Mouse (Mus musculus) macrophage (primary cell): ENCODE measurements around the gene Dmbx1. TPM values are rescaled to one million over a fixed set of nuclear protein-coding genes. Genes with fewer than 3 reads are reported as not detected.

Experiments used
- H3K27ac ChIP-seq: fragments of 350-480 bp; formaldehyde crosslinking; 2 replicates; pipeline ENCODE4 v1.9.0; 2021
- H3K36me3 ChIP-seq: fragments of 350-480 bp; formaldehyde crosslinking; 2 replicates; pipeline ENCODE4 v1.9.0; 2021; ENCODE audit errors: inconsistent target
- H3K4me3 ChIP-seq: fragments of 350-480 bp; formaldehyde crosslinking; 2 replicates; pipeline ENCODE4 v1.9.0; 2021; ENCODE audit errors: inconsistent target
- H3K79me2 ChIP-seq: fragments of 350-480 bp; formaldehyde crosslinking; 2 replicates; pipeline ENCODE4 v1.9.0; 2021; ENCODE audit errors: inconsistent target
- WGBS: methylation state at CpG from one replicate; pipeline ENCODE4 v1.1.7; 2026; ENCODE audit warnings: inconsistent platforms; ENCODE audit not compliant: missing documents; 5-methylcytosine and 5-hydroxymethylcytosine counted together
- polyA plus RNA-seq: library from polyadenylated mRNA; stranded (reverse); fragments of 250-400 nt; gene quantifications from 3 replicates; pipeline ENCODE4 v1.2.4, GENCODE M21; 2018; ENCODE audit warnings: inconsistent platforms

The Dmbx1 gene
- polyA plus RNA-seq, 1 experiment from 2014 or later, result not detected

DNA sequence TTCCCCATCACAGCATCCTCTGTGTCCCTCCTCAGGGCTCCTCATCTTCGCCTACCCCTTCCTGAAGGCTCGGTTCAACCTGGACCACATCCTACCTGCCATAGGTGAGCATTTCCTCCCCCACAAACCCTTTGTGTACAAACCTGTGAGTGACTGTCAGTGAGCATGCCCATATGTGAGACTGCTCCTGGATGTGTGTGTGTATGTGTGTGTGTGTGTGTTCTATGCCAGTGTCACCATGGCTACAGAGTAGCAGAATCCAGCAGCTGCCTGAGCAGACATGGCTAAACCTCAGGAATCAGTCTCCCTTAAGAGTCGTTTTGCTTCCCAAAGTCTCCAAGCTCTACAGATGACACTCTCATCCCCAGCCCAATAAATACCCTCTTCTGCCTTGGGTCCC is 53.9 kb downstream of the Dmbx1 start:
- WGBS, result 76% methylated on average over 3 of the region's 3 CpGs

GRCm38 (mm10) chr4:115884022-115884421 is 55.7 kb downstream of the Dmbx1 start, which contains the start of gene Kncn:
Kncn (plus strand) TSS chr4:115884400.
- Histone ChIP-seq H3K79me2 (no peaks in the 10 kb centered on the region), H3K4me3 (no peak within 1 kb of the TSS), H3K36me3 (peaks cover 6% of the 10 kb centered on the region; the same call in 1 of the 2 replicates), H3K27ac (no peak within 1 kb of the TSS)
- WGBS, result 89% methylated on average over 6 of the region's 6 CpGs

More for the DNA sequence above, 53.9 kb downstream of the Dmbx1 start:
- no peak overlapping the region for H3K27ac ChIP-seq
- no peak overlapping the region for H3K4me3 ChIP-seq
- no peaks in the 10 kb centered on the region for H3K36me3 ChIP-seq
- no peaks in the 10 kb centered on the region for H3K79me2 ChIP-seq

- Histone ChIP-seq H3K79me2 (no peaks in the 10 kb centered on the region), H3K36me3 (peaks cover 24% of the 10 kb centered on the region), H3K4me3 (no peak overlapping the region), H3K27ac (no peak overlapping the region)
- WGBS, result 63% methylated on average over 4 of the region's 4 CpGs
Observed at GRCm38 (mm10) chr4:115882195-115882594, 57.5 kb downstream of the Dmbx1 start.

GRCm38 (mm10) chr4:115881183-115881582 is 58.5 kb downstream of the Dmbx1 start:
- H3K36me3 ChIP-seq, result peaks cover 34% of the 10 kb centered on the region
- no peak overlapping the region for H3K4me3 ChIP-seq
- no peak overlapping the region for H3K27ac ChIP-seq
- 44% methylated on average over 1 of the region's 1 CpGs for WGBS
- no peaks in the 10 kb centered on the region for H3K79me2 ChIP-seq

GRCm38 (mm10) chr4:115878828-115879227 is 60.9 kb downstream of the Dmbx1 start:
- 92% methylated on average over 9 of the region's 9 CpGs for WGBS
- Histone ChIP-seq H3K4me3 (no peak overlapping the region), H3K36me3 (peaks cover 57% of the 10 kb centered on the region), H3K27ac (no peak overlapping the region), H3K79me2 (no peaks in the 10 kb centered on the region)

DNA sequence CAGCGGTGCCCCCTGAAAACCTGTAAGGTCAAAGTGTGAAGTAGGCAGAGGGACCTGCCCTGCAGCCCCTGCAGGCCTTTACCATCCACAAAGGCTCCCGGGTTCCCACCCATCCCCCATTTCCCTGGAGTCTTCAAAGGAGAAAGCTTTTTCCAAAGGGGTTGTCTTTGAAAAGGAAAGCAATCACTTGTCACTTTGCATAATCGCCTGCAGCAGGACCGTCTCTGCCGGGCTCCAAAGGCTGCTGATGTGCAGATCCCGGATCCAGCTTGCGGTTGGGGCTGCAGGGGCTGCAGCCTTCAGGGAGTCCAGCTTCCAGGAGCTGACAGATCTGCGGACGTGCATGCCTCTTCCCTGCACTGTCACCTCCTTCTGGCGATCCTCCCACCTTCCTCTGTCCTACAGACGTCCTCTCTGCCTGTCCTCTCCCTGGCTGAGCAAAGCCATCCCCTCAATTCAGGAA is 61.5 kb downstream of the Dmbx1 start:
- Histone ChIP-seq H3K36me3 (peaks cover 63% of the 10 kb centered on the region), H3K79me2 (no peaks in the 10 kb centered on the region), H3K27ac (no peak overlapping the region), H3K4me3 (no peak overlapping the region)
- WGBS, result 79% methylated on average over 11 of the region's 11 CpGs

GRCm38 (mm10) chr4:115873231-115873630 is 66.5 kb downstream of the Dmbx1 start:
- Histone ChIP-seq H3K27ac (no peak overlapping the region), H3K36me3 (peaks cover 100% of the 10 kb centered on the region), H3K4me3 (no peak overlapping the region), H3K79me2 (no peaks in the 10 kb centered on the region)
- 85% methylated on average over 1 of the region's 3 CpGs for WGBS

DNA sequence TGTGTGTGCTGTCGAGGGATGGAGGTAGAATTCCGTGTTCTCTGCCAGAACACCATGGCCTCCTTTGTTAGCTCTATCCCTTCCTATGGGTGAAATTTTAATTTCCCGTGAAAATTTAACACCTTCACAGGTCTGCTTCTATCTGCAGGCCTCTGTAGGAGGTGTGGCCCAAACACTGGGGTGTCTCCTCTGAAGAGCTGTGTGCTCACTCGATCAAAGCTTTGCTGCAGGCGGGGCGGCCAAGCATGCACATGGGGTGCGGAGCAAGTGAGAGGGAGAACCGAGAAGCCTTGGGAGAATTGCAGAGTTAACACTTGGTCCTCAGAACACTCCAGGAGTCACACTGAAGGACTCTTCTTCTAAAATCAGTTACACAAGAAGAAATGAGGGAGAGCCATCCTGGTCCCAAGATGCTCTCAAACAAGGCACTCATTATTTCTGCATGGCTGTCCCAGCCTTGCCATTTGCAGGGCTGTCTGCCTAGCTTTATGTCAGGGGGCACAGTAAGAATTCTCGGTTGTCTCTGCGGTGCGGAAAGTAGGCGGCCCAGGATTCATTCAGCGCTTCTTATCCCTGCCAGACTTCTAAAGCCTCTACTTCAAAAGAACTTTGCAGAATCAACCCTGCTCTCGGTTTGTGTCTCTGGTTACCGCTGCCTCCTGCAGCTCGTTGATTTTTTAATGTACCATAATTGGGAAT is 70.1 kb downstream of the Dmbx1 start:
- 92% methylated on average over 16 of the region's 16 CpGs for WGBS

More for the DNA sequence above, 70.1 kb downstream of the Dmbx1 start:
- Histone ChIP-seq H3K27ac (no peak overlapping the region), H3K79me2 (no peaks in the 10 kb centered on the region), H3K36me3 (peaks cover 90% of the 10 kb centered on the region), H3K4me3 (no peak overlapping the region)

Other genes starting within 250 kb of the Dmbx1 start
- 35.0 to 37.4 TPM (median 35.5 TPM) in 3 replicates for gene Efcab14, start 202.2 kb downstream of the Dmbx1 start, polyA plus RNA-seq
- gene Tex38, start 158.9 kb downstream of the Dmbx1 start, polyA plus RNA-seq, result not detected in 3 replicates
- gene Atpaf1, start 155.1 kb downstream of the Dmbx1 start, polyA plus RNA-seq, result 16.5 to 19.3 TPM (median 19.0 TPM) in 3 replicates
- gene Mob3c, start 111.8 kb downstream of the Dmbx1 start, polyA plus RNA-seq, result 16.6 to 27.7 TPM (median 23.8 TPM) in 3 replicates
- gene Mknk1, start 100.7 kb downstream of the Dmbx1 start, polyA plus RNA-seq, result 62.4 to 141 TPM (median 130 TPM) in 3 replicates
- gene Kncn, start 55.5 kb downstream of the Dmbx1 start, polyA plus RNA-seq, result not detected in 3 replicates
- not detected in 3 replicates for gene 6430628N08Rik, start 49.3 kb downstream of the Dmbx1 start, polyA plus RNA-seq
- gene Faah, start 78.0 kb upstream of the Dmbx1 start, polyA plus RNA-seq, result 0.09 TPM in 1 of 3 replicates, not detected in the others
- gene Nsun4, start 114.0 kb upstream of the Dmbx1 start, polyA plus RNA-seq, result 4.4 to 6.4 TPM (median 6.0 TPM) in 3 replicates
- 366 to 481 TPM (median 405 TPM) in 3 replicates for gene Uqcrh, start 135.1 kb upstream of the Dmbx1 start, polyA plus RNA-seq
- gene Lrrc41, start 135.3 kb upstream of the Dmbx1 start, polyA plus RNA-seq, result 19.7 to 34.0 TPM (median 33.3 TPM) in 3 replicates
- 2.2 to 12.5 TPM (median 3.6 TPM) in 3 replicates for gene Rad54l, start 183.8 kb upstream of the Dmbx1 start, polyA plus RNA-seq
- gene Pomgnt1, start 183.9 kb upstream of the Dmbx1 start, polyA plus RNA-seq, result 16.6 to 29.9 TPM (median 17.1 TPM) in 3 replicates
- 0.09 to 0.10 TPM in 2 of 3 replicates, not detected in the other for gene Lurap1, start 211.4 kb upstream of the Dmbx1 start, polyA plus RNA-seq
- gene Tspan1, start 227.7 kb upstream of the Dmbx1 start, polyA plus RNA-seq, result not detected in 3 replicates
- gene 1700042G07Rik, start 233.4 kb upstream of the Dmbx1 start, polyA plus RNA-seq, result not detected in 3 replicates
- gene Gm49337, start 233.5 kb upstream of the Dmbx1 start, polyA plus RNA-seq, result not detected in 3 replicates